Mouse (Mus musculus): ENCODE measurements around the gene Slc7a7. TPM values are rescaled to one million over a fixed set of nuclear protein-coding genes. Genes with fewer than 3 reads are reported as not detected.

Gene Slc7a7
- polyA plus RNA-seq, 1 experiment, result 19.5 TPM

DNA sequence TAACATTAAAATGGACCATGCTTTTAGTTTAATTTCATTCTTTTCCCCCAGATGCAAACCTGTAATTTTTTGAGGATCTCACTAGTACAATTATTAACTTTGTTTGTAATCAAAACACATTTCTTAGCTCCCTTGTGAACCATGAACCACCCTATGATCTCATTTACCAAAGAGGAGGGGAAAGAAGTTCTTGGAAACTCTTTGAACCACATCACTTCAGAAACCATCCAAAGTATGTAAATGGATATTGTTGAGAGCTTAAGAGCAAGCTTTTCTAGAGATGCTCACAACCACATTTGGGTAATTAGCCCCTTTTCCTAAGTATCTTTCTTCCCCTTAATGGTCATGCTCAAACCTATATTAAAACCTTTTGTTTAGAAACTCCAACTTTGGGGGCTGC lies 23.3 kb downstream of the Slc7a7 start:
- no peaks in the 10 kb centered on the region for H3K27me3 ChIP-seq (ENCODE audit: control insufficient read depth, insufficient read depth, low read length)
- H3K4me1 ChIP-seq (ENCODE audit: control insufficient read depth, insufficient read depth, low read length), result peaks cover 7% of the 10 kb centered on the region
- no peak overlapping the region for H3K4me3 ChIP-seq (ENCODE audit: control insufficient read depth, low read depth, low read length)
- H3K27ac ChIP-seq (ENCODE audit: control insufficient read depth, insufficient read depth, low read depth, low read length), result no peak overlapping the region
- no peaks in the 10 kb centered on the region for H3K36me3 ChIP-seq (ENCODE audit: control insufficient read depth, insufficient read depth, low read length)
- TF ChIP-seq CTCF (IDR thresholded peaks at IDR 0.05; ENCODE audit: control insufficient read depth, insufficient read depth, insufficient replicate concordance, low read depth, low read length) (no peak), POLR2A (IDR thresholded peaks at IDR 0.05; ENCODE audit: control insufficient read depth, low read depth, low read length) (no peak)

DNA sequence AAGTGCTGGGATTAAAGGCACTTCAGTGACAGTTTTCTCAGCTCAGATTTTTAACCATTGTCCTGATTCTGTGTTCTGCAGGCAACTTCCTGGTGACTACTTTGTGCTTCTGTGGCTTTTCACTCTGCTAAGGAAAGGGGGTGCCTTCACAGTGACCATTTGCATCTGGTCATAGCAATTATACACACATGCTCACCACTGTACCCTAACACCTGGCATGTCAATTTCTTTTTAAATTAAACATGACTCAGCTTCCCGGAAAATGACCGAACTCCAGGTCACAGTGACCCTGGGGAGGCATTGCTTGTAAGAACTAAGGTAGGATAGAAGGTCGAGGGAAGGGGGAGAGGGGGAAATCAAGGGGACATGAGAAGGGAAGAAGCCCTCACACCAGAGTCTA lies 23.8 kb downstream of the Slc7a7 start:
- no peak for TF ChIP-seq CTCF (IDR thresholded peaks at IDR 0.05; ENCODE audit: control insufficient read depth, insufficient read depth, insufficient replicate concordance, low read depth, low read length)
- no peak for TF ChIP-seq POLR2A (IDR thresholded peaks at IDR 0.05; ENCODE audit: control insufficient read depth, low read depth, low read length)
- no peaks in the 10 kb centered on the region for H3K36me3 ChIP-seq (ENCODE audit: control insufficient read depth, insufficient read depth, low read length)
- H3K4me3 ChIP-seq (ENCODE audit: control insufficient read depth, low read depth, low read length), result no peak overlapping the region
- peaks cover 7% of the 10 kb centered on the region for H3K4me1 ChIP-seq (ENCODE audit: control insufficient read depth, insufficient read depth, low read length)
- no peaks in the 10 kb centered on the region for H3K27me3 ChIP-seq (ENCODE audit: control insufficient read depth, insufficient read depth, low read length)
- no peak overlapping the region for H3K27ac ChIP-seq (ENCODE audit: control insufficient read depth, insufficient read depth, low read depth, low read length)

DNA sequence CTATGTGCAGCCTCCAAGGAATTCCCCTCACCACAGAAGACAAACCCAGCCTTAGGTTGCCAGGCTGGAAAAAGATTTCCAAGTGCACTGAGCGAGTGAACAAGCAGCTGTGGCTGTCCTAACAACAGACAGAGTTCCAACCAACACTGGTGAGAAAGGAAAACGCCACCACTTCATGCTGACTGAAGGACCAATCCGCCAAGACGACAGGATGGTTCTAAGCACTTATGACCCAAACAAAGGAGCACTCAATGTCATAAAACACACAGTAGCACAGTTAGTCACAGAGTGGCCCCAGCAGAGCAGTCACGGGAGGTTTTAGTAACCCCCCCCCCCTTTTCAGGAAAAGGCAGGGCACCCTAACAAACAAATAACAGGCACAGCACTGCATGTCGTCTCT lies 26.7 kb downstream of the Slc7a7 start:
- TF ChIP-seq CTCF (IDR thresholded peaks at IDR 0.05; ENCODE audit: control insufficient read depth, insufficient read depth, insufficient replicate concordance, low read depth, low read length) (no peak), POLR2A (IDR thresholded peaks at IDR 0.05; ENCODE audit: control insufficient read depth, low read depth, low read length) (no peak)
- H3K36me3 ChIP-seq (ENCODE audit: control insufficient read depth, insufficient read depth, low read length), result no peaks in the 10 kb centered on the region

DNA sequence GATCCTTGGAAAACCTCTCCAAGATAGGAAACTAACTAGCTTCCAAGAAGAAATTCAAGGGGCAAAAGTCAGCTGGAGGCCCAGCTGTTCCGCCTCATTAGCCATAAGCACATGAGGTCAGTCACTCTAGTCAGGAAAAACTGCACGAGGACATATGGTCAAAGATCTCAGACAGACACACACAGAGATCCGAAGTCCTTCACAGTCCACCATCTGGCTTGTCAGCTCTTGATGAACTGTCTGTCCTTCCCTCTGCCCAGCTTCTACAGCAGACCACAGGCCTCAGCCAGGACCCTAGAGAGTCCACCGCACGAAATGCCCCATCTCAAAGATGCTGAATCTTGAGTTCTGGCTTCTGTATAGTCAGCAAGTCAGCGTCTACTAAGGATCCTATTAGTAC lies 30.0 kb downstream of the Slc7a7 start:
- Histone ChIP-seq H3K36me3 (ENCODE audit: control insufficient read depth, insufficient read depth, low read length) (no peaks in the 10 kb centered on the region), H3K4me1 (ENCODE audit: control insufficient read depth, insufficient read depth, low read length) (no peaks in the 10 kb centered on the region)
- TF ChIP-seq POLR2A (IDR thresholded peaks at IDR 0.05; ENCODE audit: control insufficient read depth, low read depth, low read length) (no peak), CTCF (IDR thresholded peaks at IDR 0.05; ENCODE audit: control insufficient read depth, insufficient read depth, insufficient replicate concordance, low read depth, low read length) (no peak)

More for the DNA sequence above, 26.7 kb downstream of the Slc7a7 start:
- Histone ChIP-seq H3K4me3 (ENCODE audit: control insufficient read depth, low read depth, low read length) (peak overlapping the region; percentile 75), H3K27me3 (ENCODE audit: control insufficient read depth, insufficient read depth, low read length) (no peaks in the 10 kb centered on the region), H3K27ac (ENCODE audit: control insufficient read depth, insufficient read depth, low read depth, low read length) (peak overlapping the region; percentile 43; the same call in 1 of the 2 replicates), H3K4me1 (ENCODE audit: control insufficient read depth, insufficient read depth, low read length) (peaks cover 2% of the 10 kb centered on the region)

DNA sequence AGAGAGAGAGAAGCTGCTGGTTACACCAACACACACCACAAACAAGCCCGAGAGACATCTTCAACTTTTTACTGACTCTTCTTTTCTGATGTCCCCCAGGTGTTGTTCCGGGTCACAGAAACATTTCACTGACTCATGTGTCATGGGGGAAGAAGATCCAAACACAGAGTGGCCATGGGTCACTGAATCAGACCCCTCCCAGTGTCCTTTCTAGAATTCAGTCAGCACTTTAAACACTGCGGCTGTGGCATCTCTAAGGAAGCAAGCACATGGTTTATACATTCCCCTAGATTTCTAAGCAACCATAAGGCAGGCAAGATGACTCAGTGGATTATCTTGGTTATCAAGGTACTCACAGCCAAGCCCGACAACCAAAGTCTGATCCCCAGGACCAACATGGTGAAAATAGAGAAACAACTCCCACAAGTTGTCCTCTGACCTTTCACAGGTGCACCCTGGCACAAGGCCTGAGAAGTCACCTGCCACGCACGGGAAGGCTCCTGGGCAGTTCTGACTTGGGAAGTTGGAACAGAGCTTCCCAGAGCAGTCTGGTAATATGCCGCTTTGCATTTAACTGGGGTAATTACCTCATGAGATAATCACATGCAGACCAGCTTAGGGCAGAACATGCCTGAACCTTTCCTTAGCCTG lies 31.5 kb downstream of the Slc7a7 start:
- no peaks in the 10 kb centered on the region for H3K27me3 ChIP-seq (ENCODE audit: control insufficient read depth, insufficient read depth, low read length)

More for the DNA sequence above, 30.0 kb downstream of the Slc7a7 start:
- Histone ChIP-seq H3K27ac (ENCODE audit: control insufficient read depth, insufficient read depth, low read depth, low read length) (no peak overlapping the region), H3K27me3 (ENCODE audit: control insufficient read depth, insufficient read depth, low read length) (no peaks in the 10 kb centered on the region), H3K4me3 (ENCODE audit: control insufficient read depth, low read depth, low read length) (no peak overlapping the region)

DNA sequence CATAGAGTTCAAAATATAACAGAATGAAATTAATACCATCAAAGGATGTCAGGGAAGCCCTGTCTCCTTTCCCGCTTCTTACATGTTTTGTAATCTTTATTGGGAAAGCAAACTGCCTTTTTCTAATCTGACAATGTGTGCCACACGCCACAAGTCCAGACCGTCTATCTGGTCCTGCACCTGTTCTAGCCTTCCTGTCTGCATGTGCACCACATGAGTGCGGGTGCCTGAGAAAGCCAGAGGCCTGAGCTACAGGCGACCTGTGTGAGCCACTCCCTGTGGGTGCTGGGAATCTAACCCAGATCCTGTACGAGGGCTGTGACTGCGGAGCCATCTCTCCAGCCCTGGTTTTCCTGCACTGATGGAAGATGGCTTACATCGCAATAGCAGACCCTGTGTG lies 33.2 kb downstream of the Slc7a7 start:
- H3K36me3 ChIP-seq (ENCODE audit: control insufficient read depth, insufficient read depth, low read length), result no peaks in the 10 kb centered on the region
- TF ChIP-seq CTCF (IDR thresholded peaks at IDR 0.05; ENCODE audit: control insufficient read depth, insufficient read depth, insufficient replicate concordance, low read depth, low read length) (no peak), POLR2A (IDR thresholded peaks at IDR 0.05; ENCODE audit: control insufficient read depth, low read depth, low read length) (no peak)
- H3K27ac ChIP-seq (ENCODE audit: control insufficient read depth, insufficient read depth, low read depth, low read length), result no peak overlapping the region
- no peaks in the 10 kb centered on the region for H3K4me1 ChIP-seq (ENCODE audit: control insufficient read depth, insufficient read depth, low read length)
- no peaks in the 10 kb centered on the region for H3K27me3 ChIP-seq (ENCODE audit: control insufficient read depth, insufficient read depth, low read length)
- no peak overlapping the region for H3K4me3 ChIP-seq (ENCODE audit: control insufficient read depth, low read depth, low read length)

More for the DNA sequence above, 31.5 kb downstream of the Slc7a7 start:
- no peak overlapping the region for H3K4me3 ChIP-seq (ENCODE audit: control insufficient read depth, low read depth, low read length)
- no peak overlapping the region for H3K27ac ChIP-seq (ENCODE audit: control insufficient read depth, insufficient read depth, low read depth, low read length)
- TF ChIP-seq CTCF (IDR thresholded peaks at IDR 0.05; ENCODE audit: control insufficient read depth, insufficient read depth, insufficient replicate concordance, low read depth, low read length) (no peak), POLR2A (IDR thresholded peaks at IDR 0.05; ENCODE audit: control insufficient read depth, low read depth, low read length) (no peak)
- H3K4me1 ChIP-seq (ENCODE audit: control insufficient read depth, insufficient read depth, low read length), result no peaks in the 10 kb centered on the region
- no peaks in the 10 kb centered on the region for H3K36me3 ChIP-seq (ENCODE audit: control insufficient read depth, insufficient read depth, low read length)

DNA sequence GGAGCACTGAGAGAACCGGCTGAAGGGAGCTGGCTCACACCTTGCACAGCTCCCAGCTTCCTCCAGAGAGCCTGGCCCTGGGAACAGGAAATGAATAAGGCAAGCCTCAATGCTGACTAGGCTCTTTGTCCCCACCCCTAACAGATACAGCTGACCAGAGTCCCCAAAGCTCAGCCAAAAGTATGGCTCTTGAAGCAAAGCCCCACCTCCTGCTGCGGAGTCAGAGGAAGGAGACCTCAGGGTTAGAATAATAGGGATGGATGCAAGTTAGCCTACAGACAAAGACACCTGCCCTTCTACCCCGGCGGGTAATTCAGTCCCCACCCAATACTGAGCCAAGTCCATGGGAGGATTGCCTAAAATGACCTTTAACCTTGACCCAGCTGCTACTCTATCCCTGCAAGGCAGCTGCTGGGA lies 34.2 kb downstream of the Slc7a7 start:
- Histone ChIP-seq H3K4me1 (ENCODE audit: control insufficient read depth, insufficient read depth, low read length) (no peaks in the 10 kb centered on the region), H3K27ac (ENCODE audit: control insufficient read depth, insufficient read depth, low read depth, low read length) (no peak overlapping the region), H3K4me3 (ENCODE audit: control insufficient read depth, low read depth, low read length) (no peak overlapping the region), H3K27me3 (ENCODE audit: control insufficient read depth, insufficient read depth, low read length) (no peaks in the 10 kb centered on the region), H3K36me3 (ENCODE audit: control insufficient read depth, insufficient read depth, low read length) (no peaks in the 10 kb centered on the region)
- no peak for TF ChIP-seq CTCF (IDR thresholded peaks at IDR 0.05; ENCODE audit: control insufficient read depth, insufficient read depth, insufficient replicate concordance, low read depth, low read length)
- no peak for TF ChIP-seq POLR2A (IDR thresholded peaks at IDR 0.05; ENCODE audit: control insufficient read depth, low read depth, low read length)

Measured in testis, adult 2 months (tissue).